Mouse (Mus musculus): ENCODE data around the gene Npm3. TPM values are rescaled to one million over a fixed set of nuclear protein-coding genes. Genes with fewer than 3 reads are reported as not detected.

Gene Npm3
- polyA plus RNA-seq, 1 experiment: 1.3 TPM

- Histone ChIP-seq H3K9me3 (ENCODE audit: control insufficient read depth, low read length) (peaks cover 22% of the 10 kb centered on the region; the same call in 1 of the 2 replicates), H3K27me3 (ENCODE audit: control insufficient read depth) (peaks cover 53% of the 10 kb centered on the region), H3K4me3 (replicated peaks) (no peak overlapping the region), H3K4me1 (ENCODE audit: control insufficient read depth) (peaks cover 36% of the 10 kb centered on the region), H3K36me3 (ENCODE audit: control insufficient read depth) (peaks cover 28% of the 10 kb centered on the region)
- no peak for TF ChIP-seq GATA1 (IDR thresholded peaks at IDR 0.05; ENCODE audit: low read length)
- TF ChIP-seq TAL1 (IDR thresholded peaks at IDR 0.05; ENCODE audit: low read length): no peak
Observed at GRCm38 (mm10) chr19:45746153-45747020, 3.0 kb downstream of the Npm3 start.

GRCm38 (mm10) chr19:45745344-45746152 is 3.8 kb downstream of the Npm3 start:
- peaks cover 25% of the 10 kb centered on the region; the same call in 1 of the 2 replicates for H3K9me3 ChIP-seq (ENCODE audit: control insufficient read depth, low read length)
- H3K36me3 ChIP-seq (ENCODE audit: control insufficient read depth): peaks cover 20% of the 10 kb centered on the region
- peaks cover 36% of the 10 kb centered on the region for H3K4me1 ChIP-seq (ENCODE audit: control insufficient read depth)
- no peak overlapping the region for H3K4me3 ChIP-seq (replicated peaks)
- TF ChIP-seq TAL1 (IDR thresholded peaks at IDR 0.05; ENCODE audit: low read length) (no peak), GATA1 (IDR thresholded peaks at IDR 0.05; ENCODE audit: low read length) (no peak)
- peaks cover 61% of the 10 kb centered on the region for H3K27me3 ChIP-seq (ENCODE audit: control insufficient read depth)

GRCm38 (mm10) chr19:45743619-45744018 is 5.8 kb downstream of the Npm3 start:
- no peak for TF ChIP-seq TAL1 (IDR thresholded peaks at IDR 0.05; ENCODE audit: low read length)
- Histone ChIP-seq H3K27me3 (ENCODE audit: control insufficient read depth) (peaks cover 81% of the 10 kb centered on the region), H3K9me3 (ENCODE audit: control insufficient read depth, low read length) (peaks cover 25% of the 10 kb centered on the region; the same call in 1 of the 2 replicates), H3K4me1 (ENCODE audit: control insufficient read depth) (peaks cover 21% of the 10 kb centered on the region), H3K4me3 (replicated peaks) (no peak overlapping the region), H3K36me3 (ENCODE audit: control insufficient read depth) (peaks cover 10% of the 10 kb centered on the region)

- H3K27me3 ChIP-seq (ENCODE audit: control insufficient read depth): peaks cover 86% of the 10 kb centered on the region
- H3K9me3 ChIP-seq (ENCODE audit: control insufficient read depth, low read length): peaks cover 25% of the 10 kb centered on the region; the same call in 1 of the 2 replicates
- H3K36me3 ChIP-seq (ENCODE audit: control insufficient read depth): peaks cover 5% of the 10 kb centered on the region
- no peak overlapping the region for H3K4me3 ChIP-seq (replicated peaks)
- H3K4me1 ChIP-seq (ENCODE audit: control insufficient read depth): peaks cover 16% of the 10 kb centered on the region
- no peak for TF ChIP-seq GATA1 (IDR thresholded peaks at IDR 0.05; ENCODE audit: low read length)
- no peak for TF ChIP-seq TAL1 (IDR thresholded peaks at IDR 0.05; ENCODE audit: low read length)
Observed at GRCm38 (mm10) chr19:45742984-45743575, 6.3 kb downstream of the Npm3 start.

GRCm38 (mm10) chr19:45742218-45742983 is 7.0 kb downstream of the Npm3 start, which contains the start of gene Fgf8:
Fgf8 (minus strand) TSS chr19:45742915.
- Histone ChIP-seq H3K27me3 (ENCODE audit: control insufficient read depth) (peaks cover 93% of the 10 kb centered on the region), H3K36me3 (ENCODE audit: control insufficient read depth) (peaks cover 3% of the 10 kb centered on the region), H3K9me3 (ENCODE audit: control insufficient read depth, low read length) (peaks cover 25% of the 10 kb centered on the region; the same call in 1 of the 2 replicates), H3K4me1 (ENCODE audit: control insufficient read depth) (peaks cover 13% of the 10 kb centered on the region), H3K4me3 (replicated peaks) (no peak within 1 kb of the TSS)
- no peak for TF ChIP-seq TAL1 (IDR thresholded peaks at IDR 0.05; ENCODE audit: low read length)
- no peak for TF ChIP-seq GATA1 (IDR thresholded peaks at IDR 0.05; ENCODE audit: low read length)

GRCm38 (mm10) chr19:45741431-45742217 is 7.8 kb downstream of the Npm3 start:
- no peaks in the 10 kb centered on the region for H3K36me3 ChIP-seq (ENCODE audit: control insufficient read depth)
- peaks cover 25% of the 10 kb centered on the region; the same call in 1 of the 2 replicates for H3K9me3 ChIP-seq (ENCODE audit: control insufficient read depth, low read length)
- no peak for TF ChIP-seq TAL1 (IDR thresholded peaks at IDR 0.05; ENCODE audit: low read length)
- TF ChIP-seq GATA1 (IDR thresholded peaks at IDR 0.05; ENCODE audit: low read length): no peak
- H3K4me1 ChIP-seq (ENCODE audit: control insufficient read depth): peaks cover 13% of the 10 kb centered on the region
- H3K27me3 ChIP-seq (ENCODE audit: control insufficient read depth): peaks cover 100% of the 10 kb centered on the region
- no peak overlapping the region for H3K4me3 ChIP-seq (replicated peaks)

GRCm38 (mm10) chr19:45740817-45741216 is 8.6 kb downstream of the Npm3 start:
- peaks cover 23% of the 10 kb centered on the region; the same call in 1 of the 2 replicates for H3K9me3 ChIP-seq (ENCODE audit: control insufficient read depth, low read length)
- H3K27me3 ChIP-seq (ENCODE audit: control insufficient read depth): peaks cover 100% of the 10 kb centered on the region
- H3K4me3 ChIP-seq (replicated peaks): no peak overlapping the region
- H3K36me3 ChIP-seq (ENCODE audit: control insufficient read depth): no peaks in the 10 kb centered on the region
- TF ChIP-seq GATA1 (IDR thresholded peaks at IDR 0.05; ENCODE audit: low read length) (no peak), TAL1 (IDR thresholded peaks at IDR 0.05; ENCODE audit: low read length) (no peak)
- H3K4me1 ChIP-seq (ENCODE audit: control insufficient read depth): peaks cover 6% of the 10 kb centered on the region

Data from erythroblast, embryonic 14.5 days (primary cell).